29 mouse cellular contexts compared by ENCODE assay signal in the genomic region with DNA sequence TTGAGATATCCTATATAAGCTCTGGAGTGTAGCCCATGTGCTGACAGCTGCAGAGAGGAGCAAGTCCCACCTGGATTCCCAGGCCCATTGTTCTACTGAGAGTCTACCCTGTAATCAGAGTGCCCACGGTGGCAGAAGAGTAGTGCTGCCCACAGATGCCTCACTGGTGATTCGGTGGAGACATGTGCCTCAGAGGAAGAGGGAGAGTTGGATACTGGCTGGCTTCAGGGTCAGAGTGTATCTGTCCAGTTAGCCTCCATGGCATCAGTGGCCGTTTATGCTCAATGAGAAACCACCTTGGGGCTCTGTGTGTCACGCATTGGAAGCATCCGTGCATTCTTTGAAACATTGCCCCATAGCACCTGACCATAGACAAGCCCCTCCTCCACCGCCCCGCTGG. TPM values are rescaled to one million over a fixed set of nuclear protein-coding genes. Genes with fewer than 3 reads are reported as not detected.
DNase-seq lines count a peak whose midpoint lies in the region; ATAC-seq and TF ChIP-seq lines count a peak whose summit lies in the region.
"Had no signal": no experiment of that assay in that cellular context is flagged by ENCODE, and none has a peak within 500 bp of the region (broad histone marks: within the 10 kb centered on the region; RNA-seq: fewer than 3 reads in every experiment).

No protein-coding gene starts in this region.

- no peaks in the 10 kb centered on the region for H3K36me3 ChIP-seq in heart, adult 2 months (ENCODE audit: control insufficient read depth, insufficient read depth, low read length)
- H3K36me3 ChIP-seq in megakaryocyte, embryonic 14.5 days (replicated peaks; ENCODE audit: low read length), result peaks cover 47% of the 10 kb centered on the region
- H3K36me3 ChIP-seq in intestine, embryonic 15.5 days, result no peaks in the 10 kb centered on the region
- H3K36me3 ChIP-seq: hindbrain, embryonic 10.5 days; lung, embryonic 15.5 days; neural tube, embryonic 12.5 days; stomach, embryonic 15.5 days had no signal

- TF ChIP-seq CTCF in heart, adult 2 months (IDR thresholded peaks at IDR 0.05), result no peak

- ATAC-seq in megakaryocyte, adult 5-6 weeks (ENCODE audit: poor library complexity, severe bottlenecking), result no peak
- no peak for ATAC-seq in intestine, embryonic 15.5 days
- ATAC-seq: forebrain, embryonic 13.5 days; hindbrain, postnatal 0 days had no signal

- WGBS in heart, adult 2 months, result 33% methylated on average over 7 of the region's 7 CpGs
- 56% methylated on average over 7 of the region's 7 CpGs for WGBS in intestine, embryonic 15.5 days

- peak overlapping the region; percentile 77 for H3K9ac ChIP-seq in heart, adult 2 months (ENCODE audit: low read depth, low read length)
- H3K9ac ChIP-seq in intestine, embryonic 15.5 days, result no peak overlapping the region
- H3K9ac ChIP-seq: forebrain, embryonic 13.5 days; lung, embryonic 15.5 days; neural tube, embryonic 12.5 days; stomach, embryonic 15.5 days had no signal

- no peaks in the 10 kb centered on the region for H3K79me2 ChIP-seq in heart, adult 2 months (replicated peaks; ENCODE audit: control insufficient read depth, insufficient read depth, low read length)

- TF ChIP-seq EP300 in heart, adult 2 months (IDR thresholded peaks at IDR 0.05; ENCODE audit: insufficient read depth, low read depth, low read length), result no peak

- 0 out of 2 replicates have a peak, but pooled peaks have one; percentile 14 for TF ChIP-seq POLR2A in heart, adult 2 months (IDR thresholded peaks at IDR 0.05; ENCODE audit: insufficient read depth, low read depth, low read length)

- H3K27ac ChIP-seq in heart, adult 2 months, result peak overlapping the region; percentile 89
- H3K27ac ChIP-seq in intestine, embryonic 15.5 days, result no peak overlapping the region
- H3K27ac ChIP-seq: forebrain, embryonic 13.5 days; hindbrain, embryonic 10.5 days; hindbrain, postnatal 0 days; left cerebral cortex, adult 2 months; lung, embryonic 15.5 days; neural tube, embryonic 12.5 days; stomach, embryonic 15.5 days had no signal

- no peaks in the 10 kb centered on the region for H3K9me3 ChIP-seq in megakaryocyte, embryonic 14.5 days
- no peaks in the 10 kb centered on the region for H3K9me3 ChIP-seq in intestine, embryonic 15.5 days
- H3K9me3 ChIP-seq: forebrain, embryonic 13.5 days; hindbrain, embryonic 10.5 days; lung, embryonic 15.5 days; neural tube, embryonic 12.5 days; stomach, embryonic 15.5 days had no signal

- peaks cover 6% of the 10 kb centered on the region for H3K4me1 ChIP-seq in heart, adult 2 months (ENCODE audit: control insufficient read depth, insufficient read depth, low read length)
- peaks cover 73% of the 10 kb centered on the region for H3K4me1 ChIP-seq in megakaryocyte, embryonic 14.5 days
- peaks cover 10% of the 10 kb centered on the region; the same call in 1 of the 2 replicates for H3K4me1 ChIP-seq in intestine, embryonic 15.5 days (replicated peaks)

- no peak for DNase-seq in heart, adult 2 months
- no peak for DNase-seq in heart, postnatal 10 days
- DNase-seq in ovary, postnatal 10 days (ENCODE audit: low spot score), result no peak
- DNase-seq in spleen, adult 12 weeks (ENCODE audit: low spot score), result no peak
- no peak for DNase-seq in urinary bladder, adult 18-20 months (ENCODE audit: low spot score in 2 of 2)
- DNase-seq: adrenal gland, postnatal 36 days; cerebellum, adult 18-20 months; gastrocnemius, postnatal 25 days; kidney, adult 9 months; kidney, postnatal 36 days; left cerebral cortex, postnatal 4 days; lung, postnatal 4 days had no signal

- peak overlapping the region; percentile 46 for H3K4me2 ChIP-seq in intestine, embryonic 15.5 days (replicated peaks)
- H3K4me2 ChIP-seq: forebrain, embryonic 13.5 days; midbrain, embryonic 11.5 days; neural tube, embryonic 12.5 days had no signal

- no peaks in the 10 kb centered on the region for H3K27me3 ChIP-seq in heart, adult 2 months (ENCODE audit: control insufficient read depth, insufficient read depth, low read length)
- no peaks in the 10 kb centered on the region for H3K27me3 ChIP-seq in megakaryocyte, embryonic 14.5 days (replicated peaks)
- H3K27me3 ChIP-seq in intestine, embryonic 15.5 days (replicated peaks), result no peaks in the 10 kb centered on the region
- H3K27me3 ChIP-seq: CH12.LX; forebrain, embryonic 13.5 days; lung, embryonic 15.5 days; neural tube, embryonic 12.5 days; stomach, embryonic 15.5 days had no signal

- peak overlapping the region; percentile 56 for H3K4me3 ChIP-seq in heart, adult 2 months
- peak overlapping the region; percentile 2 for H3K4me3 ChIP-seq in megakaryocyte, embryonic 14.5 days (replicated peaks)
- H3K4me3 ChIP-seq in intestine, embryonic 15.5 days (replicated peaks), result peak overlapping the region; percentile 28
- H3K4me3 ChIP-seq: erythroblast, embryonic 14.5 days; forebrain, embryonic 13.5 days; hindbrain, embryonic 10.5 days; left cerebral cortex, adult 2 months; lung, embryonic 15.5 days; neural tube, embryonic 12.5 days had no signal

- intact Hi-C loops in heart, adult 2 months (cut with DNase I), result no loop called here
- intact Hi-C loops in heart, postnatal 10 days (cut with DNase I), result no loop called here

RNA-seq across cellular contexts. Expression of a gene that starts 1.6 kb away (rescaled TPM):
- total RNA-seq in heart, adult 2 months (2021), result 100 to 1,000 TPM; 462 to 476 TPM
- polyA plus RNA-seq in heart, adult 2 months (2012; rRNA removed), result 695 and 745 TPM in 2 replicates
- total RNA-seq in heart, postnatal 10 days (2021), result 100 to 1,000 TPM; 675 to 721 TPM
- polyA plus RNA-seq in megakaryocyte, embryonic 14.5 days (2012; ENCODE audit: insufficient read depth, low replicate concordance), result 2.8 and 5.0 TPM in 2 replicates
- 0.38 and 3.9 TPM in 2 replicates for total RNA-seq in megakaryocyte, adult 5-6 weeks (2015)
- 1.8 TPM in 1 of 2 replicates, not detected in the other for total RNA-seq in megakaryocyte, adult 5-6 weeks (2017)
- polyA plus RNA-seq in intestine, embryonic 15.5 days (2015; fragmentation: Nextera tagmentation; extraction: Ambion mirVana), result 14.8 and 15.4 TPM in 2 replicates
- total RNA-seq: monocyte, adult 5-6 weeks had no signal

RNA-seq across cellular contexts. Expression of a gene that starts 16.8 kb away (rescaled TPM):
- total RNA-seq in heart, adult 2 months (2021), result not detected
- not detected in 2 replicates for polyA plus RNA-seq in heart, adult 2 months (2012; rRNA removed)
- total RNA-seq in heart, postnatal 10 days (2021), result not detected
- polyA plus RNA-seq in megakaryocyte, embryonic 14.5 days (2012; ENCODE audit: insufficient read depth, low replicate concordance), result 272 and 1,896 TPM in 2 replicates
- total RNA-seq in megakaryocyte, adult 5-6 weeks (2015), result not detected in 2 replicates
- not detected in 2 replicates for total RNA-seq in megakaryocyte, adult 5-6 weeks (2017)
- polyA plus RNA-seq in intestine, embryonic 15.5 days (2015; fragmentation: Nextera tagmentation; extraction: Ambion mirVana), result 0.53 TPM in 1 of 2 replicates, not detected in the other
- total RNA-seq: gastrocnemius, postnatal 25 days; hindbrain, postnatal 0 days; left cerebral cortex, adult 2 months; left cerebral cortex, postnatal 4 days; liver, adult 2 months; monocyte, adult 5-6 weeks had no signal
- polyA plus RNA-seq: forebrain, embryonic 13.5 days; hindbrain, embryonic 10.5 days; hindbrain, postnatal 0 days; liver, adult 2 months; lung, embryonic 15.5 days; midbrain, embryonic 11.5 days; neural tube, embryonic 12.5 days; spleen, adult 2 months; stomach, embryonic 15.5 days; thymus, postnatal 0 days had no signal

RNA-seq across cellular contexts. Expression of a gene that starts 16.9 kb away (rescaled TPM):
- 100 to 1,000 TPM; 295 to 358 TPM for total RNA-seq in heart, adult 2 months (2021)
- polyA plus RNA-seq in heart, adult 2 months (2012; rRNA removed), result 190 and 221 TPM in 2 replicates
- 100 to 1,000 TPM; 250 to 263 TPM for total RNA-seq in heart, postnatal 10 days (2021)
- polyA plus RNA-seq in megakaryocyte, embryonic 14.5 days (2012; ENCODE audit: insufficient read depth, low replicate concordance), result 25.9 and 292 TPM in 2 replicates
- total RNA-seq in megakaryocyte, adult 5-6 weeks (2015), result 89.3 and 106 TPM in 2 replicates
- total RNA-seq in megakaryocyte, adult 5-6 weeks (2017), result 210 and 268 TPM in 2 replicates
- polyA plus RNA-seq in intestine, embryonic 15.5 days (2015; fragmentation: Nextera tagmentation; extraction: Ambion mirVana), result 233 TPM in 2 replicates

RNA-seq across cellular contexts. Expression of a gene that starts 21.7 kb away (rescaled TPM):
- total RNA-seq in heart, adult 2 months (2021), result not detected
- polyA plus RNA-seq in heart, adult 2 months (2012; rRNA removed), result 0.20 TPM in 1 of 2 replicates, not detected in the other
- total RNA-seq in heart, postnatal 10 days (2021), result not detected
- polyA plus RNA-seq in megakaryocyte, embryonic 14.5 days (2012; ENCODE audit: insufficient read depth, low replicate concordance), result not detected in 2 replicates
- not detected in 2 replicates for total RNA-seq in megakaryocyte, adult 5-6 weeks (2015)
- total RNA-seq in megakaryocyte, adult 5-6 weeks (2017), result not detected in 2 replicates
- polyA plus RNA-seq in intestine, embryonic 15.5 days (2015; fragmentation: Nextera tagmentation; extraction: Ambion mirVana), result 0.08 and 0.18 TPM in 2 replicates
- total RNA-seq: gastrocnemius, postnatal 25 days; liver, adult 2 months; monocyte, adult 5-6 weeks had no signal
- polyA plus RNA-seq: erythroblast, embryonic 14.5 days; liver, adult 2 months had no signal

Comparison
In these comparisons a context has a peak if more than half of its experiments do, and no peak if none do; other contexts are left out.
1. H3K4me3 ChIP-seq: peak in every context shown above with its lines; median percentile 56 in heart, adult 2 months; 28 in intestine, embryonic 15.5 days; 2 in megakaryocyte, embryonic 14.5 days.
2. RNA of a gene that starts 1.6 kb away (total RNA-seq): 675 to 721 TPM in heart, postnatal 10 days and 462 to 476 TPM in heart, adult 2 months; 0.38 to 3.9 TPM in megakaryocyte, adult 5-6 weeks; every median in the first group is over 10 times any median in the second.